Mouse (Mus musculus) embryonic facial prominence, embryonic 13.5 days (tissue): Measurements from ENCODE around the gene Olfr1211. TPM values are rescaled to one million over a fixed set of nuclear protein-coding genes. Genes with fewer than 3 reads are reported as not detected.

ENCODE experiments used
- ATAC-seq: fragments of 200-750 bp; cut with Nextera tagmentation; 2 replicates; pipeline ENCODE4 v1.8.0; 2017; ENCODE audit warnings: low read depth; ENCODE audit not compliant: insufficient number of reproducible peaks, insufficient read depth, low FRiP score, low TSS enrichment
- H3K27ac ChIP-seq: fragments of 300-500 bp; sonication (generic); 2 replicates; pipeline ENCODE4 v1.5.1; 2015; ENCODE audit warnings: moderate library complexity, mild to moderate bottlenecking, inconsistent platforms
- H3K27me3 ChIP-seq: fragments of 300-500 bp; sonication (generic); 2 replicates; pipeline ENCODE4 v1.6.1; 2015; ENCODE audit warnings: mild to moderate bottlenecking, inconsistent platforms
- H3K36me3 ChIP-seq: fragments of 300-500 bp; sonication (generic); 2 replicates; pipeline ENCODE4 v1.6.1; 2015; ENCODE audit warnings: mild to moderate bottlenecking, inconsistent platforms
- H3K4me1 ChIP-seq: fragments of 300-500 bp; sonication (generic); 2 replicates; pipeline ENCODE4 v1.6.1; 2015; ENCODE audit warnings: inconsistent platforms
- H3K4me2 ChIP-seq: fragments of 300-500 bp; sonication (generic); 2 replicates; pipeline ENCODE4 v1.6.1; 2015; ENCODE audit warnings: moderate library complexity, mild to moderate bottlenecking, inconsistent platforms
- H3K4me3 ChIP-seq: fragments of 300-500 bp; sonication (generic); 2 replicates; pipeline ENCODE4 v1.5.1; 2015; ENCODE audit warnings: mild to moderate bottlenecking, inconsistent platforms
- H3K9ac ChIP-seq: fragments of 300-500 bp; sonication (generic); 2 replicates; pipeline ENCODE4 v1.6.1; 2015; ENCODE audit warnings: mild to moderate bottlenecking, inconsistent platforms
- H3K9me3 ChIP-seq: fragments of 300-500 bp; sonication (generic); 2 replicates; pipeline ENCODE4 v1.6.1; 2016; ENCODE audit warnings: inconsistent platforms
- WGBS: fragments of 180-500 bp; shearing (Covaris S2); methylation state at CpG from one replicate; pipeline ENCODE4 v1.1.7; 2015; ENCODE audit warnings: mixed read lengths; 5-methylcytosine and 5-hydroxymethylcytosine counted together
- polyA plus RNA-seq: library from polyadenylated mRNA; unstranded; fragments of >200 nt; fragmentation: Nextera tagmentation; extraction: Ambion mirVana; gene quantifications from 2 replicates; pipeline ENCODE4 v1.2.1, GENCODE M21; 2015

Olfr1211 gene
- polyA plus RNA-seq = not detected in 2 replicates

- H3K27me3 ChIP-seq = no peaks in the 10 kb centered on the region
- no peaks in the 10 kb centered on the region for H3K36me3 ChIP-seq
- no peak within 1 kb of the TSS for H3K4me2 ChIP-seq
- H3K27ac ChIP-seq = no peak within 1 kb of the TSS
- no peak within 1 kb of the TSS for H3K4me3 ChIP-seq
- 88% methylated on average over 1 of the region's 1 CpGs for WGBS
- no peak within 1 kb of the TSS for H3K9ac ChIP-seq
- H3K9me3 ChIP-seq = no peaks in the 10 kb centered on the region
- ATAC-seq = no peak
- no peaks in the 10 kb centered on the region for H3K4me1 ChIP-seq
Measured at GRCm38 (mm10) chr2:88938011-88938410, at the start of gene Olfr1211. TSS of gene Olfr1211 (minus strand) at chr2:88938111.

GRCm38 (mm10) chr2:88980181-88980580 is 42.3 kb upstream of the Olfr1211 start, which contains the start of gene Gm13762:
TSS of gene Gm13762 (minus strand) at chr2:88980281.
- ATAC-seq = no peak

GRCm38 (mm10) chr2:88953669-88954068 is 15.8 kb upstream of the Olfr1211 start, which contains the start of gene Olfr1212:
TSS of gene Olfr1212 (plus strand) at chr2:88953969.
- no peak within 1 kb of the TSS for H3K4me3 ChIP-seq
- H3K4me2 ChIP-seq = no peak within 1 kb of the TSS
- no peaks in the 10 kb centered on the region for H3K4me1 ChIP-seq
- no peak within 1 kb of the TSS for H3K9ac ChIP-seq
- ATAC-seq = no peak
- no peaks in the 10 kb centered on the region for H3K27me3 ChIP-seq
- H3K27ac ChIP-seq = no peak within 1 kb of the TSS
- H3K9me3 ChIP-seq = no peaks in the 10 kb centered on the region
- H3K36me3 ChIP-seq = no peaks in the 10 kb centered on the region

More at GRCm38 (mm10) chr2:88980181-88980580, 42.3 kb upstream of the Olfr1211 start, which contains the start of gene Gm13762:
- Histone ChIP-seq H3K4me1 (no peaks in the 10 kb centered on the region), H3K36me3 (no peaks in the 10 kb centered on the region), H3K27me3 (no peaks in the 10 kb centered on the region), H3K27ac (no peak within 1 kb of the TSS), H3K9ac (no peak within 1 kb of the TSS), H3K9me3 (no peaks in the 10 kb centered on the region), H3K4me2 (no peak within 1 kb of the TSS), H3K4me3 (no peak within 1 kb of the TSS)
- 83% methylated on average over 1 of the region's 1 CpGs for WGBS

GRCm38 (mm10) chr2:88915057-88915456 is 22.9 kb downstream of the Olfr1211 start, which contains the start of gene Olfr1209:
TSS of gene Olfr1209 (minus strand) at chr2:88915157.
- no peak for ATAC-seq
- no peaks in the 10 kb centered on the region for H3K4me1 ChIP-seq
- no peak within 1 kb of the TSS for H3K27ac ChIP-seq
- H3K27me3 ChIP-seq = no peaks in the 10 kb centered on the region
- H3K36me3 ChIP-seq = no peaks in the 10 kb centered on the region
- H3K4me3 ChIP-seq = no peak within 1 kb of the TSS
- H3K9ac ChIP-seq = no peak within 1 kb of the TSS
- H3K9me3 ChIP-seq = no peaks in the 10 kb centered on the region
- 90% methylated on average over 3 of the region's 3 CpGs for WGBS
- no peak within 1 kb of the TSS for H3K4me2 ChIP-seq

- H3K27me3 ChIP-seq = no peaks in the 10 kb centered on the region
- no peak within 1 kb of the TSS for H3K9ac ChIP-seq
- no peaks in the 10 kb centered on the region for H3K9me3 ChIP-seq
- H3K4me1 ChIP-seq = no peaks in the 10 kb centered on the region
- ATAC-seq = no peak
- H3K4me3 ChIP-seq = no peak within 1 kb of the TSS
- H3K36me3 ChIP-seq = no peaks in the 10 kb centered on the region
- H3K4me2 ChIP-seq = no peak within 1 kb of the TSS
- no peak within 1 kb of the TSS for H3K27ac ChIP-seq
Measured at GRCm38 (mm10) chr2:88902211-88902610, 35.7 kb downstream of the Olfr1211 start, which contains the start of gene Olfr1208. TSS of gene Olfr1208 (minus strand) at chr2:88902311.

Other genes with a start within 250 kb of the Olfr1211 start
- gene Olfr1195, start 248.9 kb downstream of the Olfr1211 start, polyA plus RNA-seq = not detected in 2 replicates
- not detected in 2 replicates for gene Olfr1196, start 233.5 kb downstream of the Olfr1211 start, polyA plus RNA-seq
- gene Olfr1197, start 205.7 kb downstream of the Olfr1211 start, polyA plus RNA-seq = not detected in 2 replicates
- not detected in 2 replicates for gene Olfr1198, start 186.7 kb downstream of the Olfr1211 start, polyA plus RNA-seq
- not detected in 2 replicates for gene Olfr1199, start 177.6 kb downstream of the Olfr1211 start, polyA plus RNA-seq
- gene Olfr1200, start 167.6 kb downstream of the Olfr1211 start, polyA plus RNA-seq = not detected in 2 replicates
- not detected in 2 replicates for gene Olfr1201, start 145.1 kb downstream of the Olfr1211 start, polyA plus RNA-seq
- not detected in 2 replicates for gene Olfr1202, start 123.6 kb downstream of the Olfr1211 start, polyA plus RNA-seq
- not detected in 2 replicates for gene Olfr1205, start 108.4 kb downstream of the Olfr1211 start, polyA plus RNA-seq
- gene Olfr1204, start 88.8 kb downstream of the Olfr1211 start, polyA plus RNA-seq = not detected in 2 replicates
- gene Olfr1206, start 74.9 kb downstream of the Olfr1211 start, polyA plus RNA-seq = not detected in 2 replicates
- not detected in 2 replicates for gene Olfr1208, start 35.8 kb downstream of the Olfr1211 start, polyA plus RNA-seq
- 0.10 TPM in 1 of 2 replicates, not detected in the other for gene Olfr1209, start 23.0 kb downstream of the Olfr1211 start, polyA plus RNA-seq
- not detected in 2 replicates for gene Olfr1212, start 15.9 kb upstream of the Olfr1211 start, polyA plus RNA-seq
- gene Gm13762, start 42.2 kb upstream of the Olfr1211 start, polyA plus RNA-seq = not detected in 2 replicates
- gene Olfr1214, start 54.5 kb upstream of the Olfr1211 start, polyA plus RNA-seq = not detected in 2 replicates
- gene Olfr1215, start 68.9 kb upstream of the Olfr1211 start, polyA plus RNA-seq = not detected in 2 replicates
- gene Olfr1216, start 80.2 kb upstream of the Olfr1211 start, polyA plus RNA-seq = not detected in 2 replicates
- 0.07 TPM in 1 of 2 replicates, not detected in the other for gene Olfr1217, start 94.0 kb upstream of the Olfr1211 start, polyA plus RNA-seq
- not detected in 2 replicates for gene Olfr1218, start 123.1 kb upstream of the Olfr1211 start, polyA plus RNA-seq
- gene Olfr1219, start 145.4 kb upstream of the Olfr1211 start, polyA plus RNA-seq = not detected in 2 replicates
- gene Olfr1220, start 168.7 kb upstream of the Olfr1211 start, polyA plus RNA-seq = not detected in 2 replicates
- not detected in 2 replicates for gene Olfr1221, start 179.2 kb upstream of the Olfr1211 start, polyA plus RNA-seq
- not detected in 2 replicates for gene Olfr1222, start 194.9 kb upstream of the Olfr1211 start, polyA plus RNA-seq
- not detected in 2 replicates for gene Olfr1223, start 213.4 kb upstream of the Olfr1211 start, polyA plus RNA-seq
- gene Olfr1224-ps1, start 226.0 kb upstream of the Olfr1211 start, polyA plus RNA-seq = not detected in 2 replicates
- not detected in 2 replicates for gene Olfr1225, start 236.6 kb upstream of the Olfr1211 start, polyA plus RNA-seq